Mouse (Mus musculus) spleen, postnatal 10 days (tissue): ENCODE data around the gene Tfcp2.
A peak's percentile ranks its signal among the peaks of the same experiment; 100 is the strongest.
"Not testable (repeated sequence)": the region's sequence is repeated elsewhere in the genome, so short reads cannot be mapped to it uniquely, and the experiment has no call there.

Experiments used
- DNase-seq, 2 experiments: peaks; one replicate each; pipeline ENCODE4 v3.0.0; 2021 to 2022; ENCODE audit warnings: low spot score in 2 of 2

The Tfcp2 gene

DNA sequence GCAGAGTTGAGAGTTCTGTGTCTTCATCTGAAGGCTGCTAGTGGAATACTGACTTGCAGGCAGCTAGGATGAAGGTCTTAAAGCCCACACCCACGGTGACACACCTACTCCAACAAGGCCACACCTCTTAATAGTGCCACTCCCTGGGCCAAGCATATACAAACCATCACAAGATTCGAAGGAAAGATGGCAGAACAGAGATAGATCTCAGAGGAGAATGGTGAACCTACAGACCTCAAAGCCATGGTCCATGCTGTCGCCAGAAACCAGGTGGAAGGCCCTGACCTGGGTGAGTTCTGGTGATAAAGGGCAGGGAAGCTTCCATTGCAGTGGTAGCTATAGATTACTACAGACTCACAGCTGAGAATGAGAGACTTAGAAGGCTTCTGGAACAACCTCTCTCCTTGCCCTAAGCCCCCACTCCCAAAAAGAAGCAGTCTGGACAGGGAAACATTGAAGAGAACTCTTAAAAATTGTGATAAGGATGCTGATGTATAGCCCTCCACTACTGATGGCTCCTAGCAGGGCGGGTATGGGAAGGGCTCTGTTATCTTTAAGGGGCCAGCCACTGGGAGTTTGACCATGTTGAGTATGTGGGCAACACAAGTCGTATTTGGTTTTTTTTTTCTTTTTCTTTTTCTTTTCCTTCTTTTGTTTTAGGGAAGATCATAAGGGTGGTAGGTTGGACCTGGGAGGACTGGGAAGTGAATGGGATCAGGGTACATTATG, 6.1 kb upstream of the Tfcp2 start:
- no peak for DNase-seq

DNA sequence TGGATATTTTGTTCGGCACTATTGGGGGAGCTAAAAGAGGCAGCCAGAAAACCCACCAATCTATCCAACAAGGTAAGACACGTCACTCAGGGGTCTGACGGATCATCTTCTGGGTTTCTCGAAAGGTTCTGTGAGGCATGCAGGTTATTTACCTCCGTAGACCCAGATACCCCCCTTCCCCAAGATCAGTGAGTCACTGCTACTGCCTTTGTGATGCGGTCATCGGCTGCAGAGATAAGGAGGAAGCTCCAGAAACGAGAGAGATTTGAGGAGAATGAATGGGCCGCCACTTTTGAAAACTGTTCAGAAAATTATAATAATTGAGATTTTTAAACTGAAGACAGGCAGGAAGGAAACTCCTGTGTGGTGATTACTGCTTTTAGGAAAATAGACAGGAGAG, 4.6 kb upstream of the Tfcp2 start:
- no peak for DNase-seq

- no peak for DNase-seq
These were observed 4.2 kb upstream of the Tfcp2 start for GRCm38 (mm10) chr15:100555965-100556364.

- no peak for DNase-seq
These were observed 1.5 kb downstream of the Tfcp2 start for GRCm38 (mm10) chr15:100550280-100550679.

DNA sequence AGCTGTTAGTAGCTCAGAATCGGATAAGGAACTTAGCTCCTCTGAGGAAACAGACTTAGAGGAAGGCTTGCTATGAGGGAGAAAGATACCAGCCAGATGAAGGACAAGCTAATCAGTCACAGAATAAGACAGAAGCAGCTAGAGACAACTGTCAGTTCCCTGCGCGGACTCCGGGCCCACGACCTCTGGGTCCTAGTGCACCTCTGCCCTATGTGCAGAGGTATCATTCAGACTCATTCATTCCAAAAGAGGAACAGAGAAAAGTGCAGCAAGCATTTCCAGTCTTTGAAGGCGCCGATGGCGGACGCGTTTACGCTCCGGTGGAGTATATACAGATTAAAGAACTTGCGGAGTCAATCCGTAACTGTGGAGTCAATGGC, 8.2 kb downstream of the Tfcp2 start:
- DNase-seq: not testable (repeated sequence)

- not testable (repeated sequence) for DNase-seq
These were observed 8.7 kb downstream of the Tfcp2 start for GRCm38 (mm10) chr15:100542876-100543650.

- no peak for DNase-seq
These were observed 10.4 kb downstream of the Tfcp2 start for GRCm38 (mm10) chr15:100541426-100541825.

DNA sequence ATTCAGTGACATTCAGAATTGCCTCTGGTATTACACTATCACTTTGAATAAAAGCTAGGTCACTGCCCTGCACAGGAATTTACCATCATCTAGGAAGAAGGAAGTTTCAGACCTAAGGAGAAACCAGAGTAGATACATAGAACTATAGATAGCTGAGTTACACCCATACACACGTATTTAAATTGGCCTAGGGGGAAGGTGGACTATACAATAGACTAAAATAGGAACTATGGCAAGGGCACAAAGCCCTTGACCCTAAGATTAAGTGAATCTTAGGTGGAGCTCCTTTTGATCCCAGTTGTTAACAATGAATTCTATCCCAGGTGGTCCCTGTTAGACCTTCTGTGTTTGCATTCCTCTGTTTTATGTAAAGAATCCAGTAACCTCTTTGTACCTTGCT, 10.8 kb downstream of the Tfcp2 start:
- not testable (repeated sequence) for DNase-seq

DNA sequence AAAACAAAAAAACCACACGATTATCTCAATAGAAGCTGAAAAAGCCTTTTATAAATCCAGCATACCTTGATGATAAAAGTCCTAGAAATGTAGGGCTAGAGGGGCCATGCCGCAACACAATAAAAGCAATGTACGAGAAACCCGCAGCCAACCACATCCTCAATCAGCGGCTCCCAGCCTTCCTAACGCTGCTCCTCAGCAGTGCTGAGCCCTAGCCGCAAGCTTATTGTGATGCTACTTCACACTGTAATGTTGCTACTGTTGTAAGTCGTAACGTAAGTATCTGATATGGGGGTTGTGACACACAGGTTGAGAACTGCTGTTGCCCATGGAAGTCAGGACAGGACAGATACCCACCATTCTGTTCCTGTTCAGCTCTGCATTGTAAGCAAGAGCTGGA, 12.4 kb downstream of the Tfcp2 start:
- no peak for DNase-seq

- peak in 1 of 2 experiments; percentile 33 for DNase-seq
These were observed 13.9 kb downstream of the Tfcp2 start for GRCm38 (mm10) chr15:100537913-100538312.

GRCm38 (mm10) chr15:100527900-100528299, 23.9 kb downstream of the Tfcp2 start:
- no peak for DNase-seq

DNA sequence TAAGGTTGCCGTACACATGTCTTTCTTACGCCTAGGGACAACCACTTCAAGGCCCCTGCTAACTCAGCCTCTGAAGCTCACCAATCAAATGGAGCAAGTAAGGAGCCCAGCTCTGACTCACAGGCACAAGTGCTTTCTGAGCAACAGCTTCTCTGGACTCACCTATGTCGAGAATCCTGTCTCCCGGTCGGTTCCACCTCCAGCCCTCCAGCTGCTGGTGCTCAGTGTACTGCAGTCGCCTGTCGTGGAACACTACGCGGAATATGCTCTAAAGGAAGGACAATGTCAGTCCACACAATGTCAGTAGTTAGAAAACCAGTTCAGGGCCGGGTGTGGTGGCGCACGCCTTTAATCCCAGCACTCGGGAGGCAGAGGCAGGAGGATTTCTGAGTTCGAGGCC, 26.4 kb downstream of the Tfcp2 start:
- no peak for DNase-seq

GRCm38 (mm10) chr15:100520306-100520705, 31.5 kb downstream of the Tfcp2 start:
- no peak for DNase-seq

DNA sequence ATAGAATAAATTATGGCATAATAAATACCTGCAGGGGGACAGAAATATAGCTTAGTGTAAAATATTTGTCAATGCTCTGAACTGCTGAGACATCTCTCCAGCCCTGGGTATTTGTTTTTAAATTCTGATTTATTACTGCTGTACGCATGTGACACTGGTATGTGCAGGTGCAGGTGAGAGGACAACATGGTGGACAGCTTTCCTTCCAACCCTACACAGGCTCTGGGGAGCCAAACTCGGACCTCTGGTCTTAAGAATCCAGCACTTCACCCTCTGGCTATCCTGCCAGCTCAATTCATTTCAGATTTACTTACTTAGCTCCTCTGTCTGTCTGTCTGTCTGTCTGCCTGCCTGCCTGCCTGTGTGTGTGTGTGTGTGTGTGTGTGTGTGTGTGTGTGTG, 36.7 kb downstream of the Tfcp2 start:
- DNase-seq: no peak

GRCm38 (mm10) chr15:100513387-100513786, 38.4 kb downstream of the Tfcp2 start:
- no peak for DNase-seq

DNA sequence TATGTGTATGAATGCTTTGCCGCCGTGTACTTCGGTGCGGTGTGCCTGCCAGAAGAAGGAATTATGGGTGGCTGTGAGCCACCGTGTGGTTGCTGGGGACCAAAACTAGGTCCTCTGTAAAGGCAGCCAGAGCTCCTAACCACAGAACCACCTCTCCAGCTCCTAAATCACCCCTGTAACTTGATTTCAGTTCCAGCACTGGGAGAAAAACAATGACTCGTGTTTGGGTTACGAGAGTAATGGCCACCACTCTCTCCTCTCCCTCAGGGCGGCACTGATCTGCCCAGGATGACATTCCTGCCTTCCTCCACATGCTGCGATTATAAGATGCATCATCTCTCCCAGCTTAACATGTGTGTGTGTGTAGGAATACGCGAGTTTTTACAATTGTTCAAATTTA, 41.7 kb downstream of the Tfcp2 start:
- DNase-seq: no peak

- DNase-seq: no peak
These were observed 43.2 kb downstream of the Tfcp2 start for GRCm38 (mm10) chr15:100508454-100509167.

DNA sequence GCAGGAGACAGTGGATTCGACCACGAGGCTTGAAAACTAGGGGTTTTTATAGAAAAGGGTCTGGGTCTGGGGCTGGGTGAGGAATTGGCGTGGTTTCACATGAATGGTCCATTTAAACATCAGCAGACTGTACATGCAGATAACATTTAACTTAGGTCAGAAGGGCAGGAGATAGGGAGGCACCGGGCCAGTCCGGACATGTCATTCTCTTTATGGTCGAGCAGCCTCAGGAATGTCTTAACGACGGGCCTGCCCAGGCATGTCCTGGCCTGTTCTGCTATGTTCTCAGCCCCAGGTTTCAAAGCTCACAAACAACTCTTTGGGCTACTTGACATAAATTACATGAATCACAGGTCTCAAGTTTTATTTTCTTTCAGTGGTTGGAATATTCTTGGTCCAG, 52.3 kb downstream of the Tfcp2 start:
- DNase-seq: not testable (repeated sequence)

- peak; percentile 73 to 84 for DNase-seq
These were observed 56.7 kb downstream of the Tfcp2 start, which contains the start of gene Csrnp2 for GRCm38 (mm10) chr15:100495102-100495501. Csrnp2 (minus strand) TSS chr15:100495488.

GRCm38 (mm10) chr15:100494647-100495046, 57.2 kb downstream of the Tfcp2 start:
- no peak for DNase-seq

DNA sequence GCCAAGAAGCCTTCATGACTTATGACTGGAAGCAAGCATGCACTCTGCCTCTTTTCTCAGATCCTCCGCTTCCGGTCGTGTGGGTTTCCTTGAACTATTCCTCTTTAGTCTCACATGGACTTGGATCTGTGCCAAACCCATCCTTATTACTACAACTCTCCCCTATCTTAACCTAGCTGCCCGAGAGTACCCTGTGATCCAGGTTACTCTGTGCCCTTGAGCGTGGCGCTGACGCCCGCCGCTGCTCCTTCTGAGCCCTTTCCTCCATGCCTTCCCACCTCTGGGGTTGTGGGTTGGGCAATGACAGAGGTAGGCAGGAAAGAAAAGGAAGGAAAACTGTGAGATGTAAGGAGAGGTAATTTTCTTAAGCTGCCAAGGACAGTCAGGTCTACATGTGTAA, 59.8 kb downstream of the Tfcp2 start:
- DNase-seq: no peak

DNA sequence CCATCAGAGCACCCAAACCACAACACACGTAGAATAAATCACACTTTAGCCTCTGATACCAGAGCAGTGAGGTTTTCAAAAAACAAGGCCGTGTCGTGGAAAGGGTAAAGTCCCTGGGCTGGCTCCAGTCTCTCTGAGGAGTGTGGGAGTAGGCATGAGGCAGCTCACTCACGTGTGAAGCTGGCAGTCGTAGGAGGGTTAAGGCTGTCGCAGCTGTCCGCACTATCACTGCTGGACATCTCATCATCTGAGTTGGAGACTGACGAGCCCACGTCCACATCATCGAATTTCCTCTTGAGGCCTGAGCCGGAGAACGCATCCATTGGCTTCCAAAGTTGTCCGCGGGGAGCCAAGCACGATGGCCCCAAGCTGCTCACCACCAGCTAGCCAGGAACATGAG, 62.5 kb downstream of the Tfcp2 start:
- no peak for DNase-seq

- not testable (repeated sequence) for DNase-seq
These were observed 63.5 kb downstream of the Tfcp2 start for GRCm38 (mm10) chr15:100488297-100488696.
